Mouse (Mus musculus) WW6 (cell line): ENCODE results near the gene Sult1c1.
"Not testable (repeated sequence)": the region's sequence is repeated elsewhere in the genome, so short reads cannot be mapped to it uniquely, and the experiment has no call there.

Source experiments
- DNase-seq: peaks from one replicate; pipeline ENCODE4 v3.0.0-alpha.2; 2013; ENCODE audit warnings: low read depth, low spot score

The Sult1c1 gene

DNA sequence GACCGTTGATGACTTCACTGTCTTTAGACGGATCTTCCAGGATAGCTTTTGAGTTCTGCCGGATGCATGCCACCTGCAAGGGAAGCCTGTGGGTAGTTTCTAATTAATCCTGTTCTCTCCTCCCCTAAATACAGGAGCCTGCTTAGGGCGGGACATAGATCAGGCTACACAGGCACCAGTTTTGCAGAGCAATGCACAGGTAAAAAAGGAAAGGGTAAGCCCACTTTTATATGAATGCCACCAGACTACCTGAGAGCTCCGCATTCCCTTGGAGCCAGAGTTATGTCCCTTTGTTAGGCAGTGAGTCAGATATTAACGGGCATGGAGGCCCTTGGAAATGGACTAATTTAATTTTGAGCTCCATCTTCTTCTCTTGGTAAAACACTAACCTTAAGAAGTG, at the start of gene Sult1c1:
Gene Sult1c1, minus strand, starts transcription at position 101 of the 400 bp plus-strand sequence.
- no peak for DNase-seq

DNA sequence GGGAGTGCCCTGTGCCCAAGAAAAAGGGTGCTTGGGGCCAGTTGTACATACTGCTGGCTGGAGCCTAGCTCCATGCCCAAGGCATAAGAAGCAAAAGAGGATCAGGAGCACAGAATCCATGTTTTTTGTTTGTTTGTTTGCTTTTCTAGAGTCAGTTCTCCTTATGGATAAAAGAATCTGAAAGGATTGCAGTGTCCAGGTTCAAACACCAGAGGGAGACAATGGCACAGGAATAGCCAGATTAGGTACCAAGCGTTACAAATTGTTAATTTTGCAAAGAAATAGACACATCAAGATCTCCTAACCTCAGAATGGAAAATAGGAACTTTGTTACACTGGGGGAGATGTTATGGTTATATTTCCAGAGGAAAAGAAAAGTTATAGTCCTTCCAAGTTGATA, 23.7 kb upstream of the Sult1c1 start:
- no peak for DNase-seq

DNA sequence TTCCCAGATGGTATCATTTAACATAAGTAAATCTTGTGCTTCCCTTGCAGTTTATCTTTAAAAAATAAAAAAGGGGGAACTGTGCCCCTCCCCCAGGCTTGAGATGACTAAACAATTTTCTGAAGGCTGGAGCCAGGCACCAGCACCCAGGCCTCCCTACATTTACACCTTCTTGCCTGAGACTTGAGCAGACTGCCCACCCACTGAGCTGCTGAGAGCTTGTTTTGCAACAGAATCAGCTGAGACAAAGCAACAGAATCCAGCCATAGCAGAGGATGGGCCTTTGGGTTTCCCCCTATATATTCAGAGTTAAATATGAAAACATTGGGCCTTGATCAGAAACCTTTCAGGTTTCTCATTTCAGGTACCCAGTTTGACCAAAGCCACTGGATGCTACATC, 20.7 kb upstream of the Sult1c1 start:
- no peak for DNase-seq

DNA sequence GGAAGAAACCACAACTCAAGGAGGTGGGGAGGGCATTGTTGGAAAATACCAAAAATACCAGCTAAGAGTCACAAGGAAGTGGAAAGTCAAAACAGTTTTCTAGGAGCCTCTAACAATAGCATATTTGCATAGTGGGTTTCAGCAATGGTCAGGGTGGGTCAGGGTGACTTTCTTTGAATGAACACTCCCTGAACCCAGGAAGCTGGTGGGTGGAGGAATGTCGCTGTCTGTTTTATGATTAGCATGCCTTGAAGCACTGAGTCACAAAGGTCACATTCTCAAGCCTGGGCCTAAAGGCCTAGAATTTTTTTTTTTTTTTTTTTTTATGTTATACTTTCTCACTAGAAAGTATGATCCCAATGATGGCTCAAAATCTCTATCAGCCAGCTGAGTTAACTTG, 20.1 kb upstream of the Sult1c1 start:
- not testable (repeated sequence) for DNase-seq

DNA sequence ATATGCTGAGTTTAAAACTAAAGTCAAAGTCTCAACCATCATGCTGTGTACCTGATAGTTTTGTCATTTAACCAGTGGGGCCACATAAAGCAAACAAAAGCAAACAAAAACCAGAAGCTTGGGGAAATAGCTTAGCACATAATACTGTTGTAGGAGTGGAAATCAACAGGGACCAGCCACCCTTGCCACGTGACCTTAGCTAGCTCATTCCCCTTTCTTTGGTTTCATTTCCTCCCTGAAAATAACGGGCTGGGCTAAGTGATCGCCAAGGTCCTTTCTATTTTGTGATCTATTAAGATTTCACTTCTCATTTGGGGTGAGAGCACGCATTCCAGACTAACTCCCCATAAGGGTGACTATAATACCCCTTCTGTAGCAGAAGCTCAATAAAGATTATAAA, 13.0 kb upstream of the Sult1c1 start:
- no peak for DNase-seq

DNA sequence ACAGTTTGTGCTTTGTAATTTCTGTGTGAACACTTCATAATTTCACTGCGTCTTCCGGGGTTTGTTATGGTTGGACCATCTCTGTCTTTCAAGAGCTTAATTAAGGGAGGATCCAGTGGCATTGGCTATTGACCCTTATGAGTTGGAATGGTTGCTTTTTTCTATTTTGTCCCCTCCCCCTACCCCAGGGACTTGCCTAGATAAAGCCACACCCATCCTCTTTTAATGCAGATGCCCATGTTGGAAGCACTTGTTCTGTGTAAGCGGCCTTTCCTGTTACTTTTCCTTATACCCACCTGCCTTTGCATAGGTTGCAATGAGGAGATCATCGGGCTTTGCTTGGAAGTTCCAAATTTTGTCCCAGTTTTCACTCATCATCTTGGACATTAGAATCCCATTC, 16.9 kb downstream of the Sult1c1 start:
- no peak for DNase-seq

DNA sequence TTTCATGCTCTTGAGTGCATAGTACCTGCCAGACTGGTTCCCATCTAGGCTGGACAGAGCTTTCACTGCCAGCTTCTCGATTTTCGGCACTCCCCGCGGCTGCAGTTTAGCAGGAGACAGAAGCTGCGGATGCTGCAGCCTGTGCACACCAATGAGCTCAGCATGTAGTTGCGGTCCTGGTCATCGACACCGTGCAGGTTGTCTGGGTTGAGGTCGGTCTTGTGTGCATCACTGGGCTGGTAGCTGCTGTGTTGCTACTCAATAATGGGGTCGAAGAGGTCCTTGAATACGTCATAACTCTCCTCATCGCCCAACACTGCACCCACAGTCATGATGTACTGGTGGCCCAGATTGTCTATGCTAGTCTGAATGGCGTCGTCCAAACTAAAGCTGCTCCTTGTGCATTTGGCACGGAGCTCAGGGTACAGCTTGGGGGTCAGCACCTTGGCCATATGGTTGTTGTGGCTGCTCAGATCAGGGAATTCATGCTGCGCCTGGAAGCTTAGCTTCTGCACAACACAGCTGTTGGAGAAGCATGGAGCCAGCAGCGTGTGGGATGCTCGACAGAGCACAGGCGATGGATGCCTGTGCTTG, 48.8 kb downstream of the Sult1c1 start:
- no peak for DNase-seq

DNA sequence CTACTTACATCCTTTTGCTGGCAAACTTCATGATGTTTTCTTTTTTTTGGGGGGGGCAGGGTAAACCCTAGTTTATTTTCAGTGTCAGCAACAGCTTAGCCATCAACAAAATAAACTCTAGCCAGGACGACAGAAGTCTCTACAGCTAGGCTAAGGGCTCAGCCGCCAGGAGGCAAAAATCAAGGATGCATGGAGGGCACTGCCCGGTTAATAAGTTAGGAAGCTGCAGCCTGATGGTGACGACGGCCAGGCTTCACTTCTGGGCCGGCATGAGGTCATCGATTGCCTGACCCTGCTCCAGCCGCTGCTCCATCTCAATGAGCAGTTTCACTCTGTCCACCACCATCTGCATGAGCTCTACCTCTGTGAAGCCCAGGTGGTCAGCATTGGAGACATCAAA, 49.7 kb downstream of the Sult1c1 start:
- no peak for DNase-seq
